Mouse (Mus musculus): ENCODE measurements around the gene Hjurp. TPM values are rescaled to one million over a fixed set of nuclear protein-coding genes. Genes with fewer than 3 reads are reported as not detected.
A peak's percentile ranks its signal among the peaks of the same experiment; 100 is the strongest.
"Not testable (repeated sequence)": the region's sequence is repeated elsewhere in the genome, so short reads cannot be mapped to it uniquely, and the experiment has no call there.

Gene Hjurp
- total RNA-seq, 1 experiment from 2014 or later, result 205 TPM

DNA sequence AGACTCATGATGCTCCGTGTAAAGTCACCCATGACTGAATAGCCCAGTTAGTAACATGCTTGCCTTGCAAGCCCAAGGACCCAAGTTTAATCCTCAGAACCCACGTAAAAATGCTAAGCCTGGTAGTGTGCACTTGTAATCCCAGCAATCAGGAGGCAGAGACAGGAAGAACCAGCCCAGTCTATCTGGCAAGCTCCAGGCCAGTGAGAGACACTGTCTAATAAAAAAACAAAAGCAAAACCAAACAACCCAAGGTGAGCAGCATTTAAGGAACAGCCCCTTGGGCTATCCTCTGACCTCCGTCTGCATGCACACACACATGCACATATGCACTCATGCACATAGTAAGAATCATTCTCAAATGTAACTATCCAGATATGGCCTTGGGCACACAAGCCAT, 47.9 kb downstream of the Hjurp start:
- ATAC-seq (replicated peaks; ENCODE audit: low read depth, poor library complexity, severe bottlenecking), result no peak

DNA sequence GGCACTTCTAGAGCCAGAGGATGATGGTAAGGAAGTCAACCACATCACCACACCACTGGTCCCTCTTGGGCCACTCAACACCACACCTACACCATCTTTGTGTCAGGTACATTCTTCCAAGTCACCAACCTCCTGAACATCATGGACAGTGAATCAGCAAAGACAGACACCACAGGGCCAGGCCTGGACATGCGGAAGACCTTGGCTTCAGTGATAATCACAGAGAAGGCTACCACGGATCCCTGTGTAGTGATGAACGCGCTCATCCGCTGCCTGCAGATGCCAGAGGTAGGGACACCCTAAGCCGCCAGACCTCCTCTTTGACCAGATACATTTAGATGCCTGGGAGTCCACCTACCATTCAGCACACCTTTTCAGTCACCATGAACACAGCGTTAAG, 49.3 kb downstream of the Hjurp start:
- ATAC-seq (replicated peaks; ENCODE audit: low read depth, poor library complexity, severe bottlenecking), result no peak

DNA sequence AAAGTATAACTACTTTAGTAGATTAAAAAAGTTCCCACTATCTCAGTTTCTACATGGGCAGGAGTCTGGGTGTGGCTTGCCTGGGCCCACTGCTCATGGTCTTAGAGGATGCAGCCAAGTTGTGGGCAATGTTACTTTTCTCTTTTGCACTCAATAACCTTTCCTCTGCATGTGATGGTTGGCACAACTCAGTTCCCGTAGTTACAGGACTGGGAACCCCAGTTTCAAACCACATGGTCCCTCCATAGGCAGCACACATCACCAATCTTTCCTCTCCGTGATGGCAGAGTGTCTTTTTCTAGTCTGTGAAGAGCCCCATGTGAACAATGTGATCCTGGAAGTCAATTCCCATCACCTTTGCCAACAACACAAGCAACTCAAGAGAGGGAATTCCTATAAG, 50.0 kb downstream of the Hjurp start:
- no peak; the same call in 1 of the 2 replicates for ATAC-seq (replicated peaks; ENCODE audit: low read depth, poor library complexity, severe bottlenecking)

DNA sequence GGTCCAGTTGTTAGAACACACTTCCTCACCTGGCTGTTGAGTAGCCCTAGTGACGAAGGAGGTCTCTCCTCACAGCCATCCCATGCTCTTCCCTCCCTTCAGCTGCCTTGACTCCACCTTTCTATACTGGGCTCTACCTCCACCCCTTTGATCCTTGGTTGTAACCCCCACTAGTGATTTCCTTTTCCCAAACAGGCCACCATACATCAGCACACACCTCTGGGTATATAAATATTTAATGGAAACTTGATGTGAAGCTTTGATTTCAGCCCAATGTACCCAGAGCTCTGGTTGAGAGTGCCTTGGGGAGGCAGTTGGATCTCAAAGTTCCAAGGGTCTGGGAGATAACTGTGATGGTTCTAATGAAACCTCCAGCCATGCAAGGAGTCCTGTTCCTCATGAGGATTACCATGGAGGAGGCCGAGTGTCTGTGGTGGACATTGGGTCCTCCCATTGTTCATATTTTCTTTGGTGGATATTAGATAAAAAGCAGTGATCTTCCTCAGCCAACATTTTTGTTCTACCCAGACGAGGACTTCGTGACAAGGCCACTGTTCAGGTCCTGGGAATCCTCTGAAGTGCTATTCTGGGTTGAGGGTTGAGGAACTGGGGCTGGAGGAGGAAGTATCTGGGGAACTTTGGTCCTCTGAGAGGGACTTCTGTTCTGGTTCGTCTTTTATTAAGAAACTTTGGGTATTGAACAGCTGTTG, 50.6 kb downstream of the Hjurp start, which contains the start of gene Mroh2a:
TSS of gene Mroh2a (plus strand) at position 317 of the 710 bp plus-strand sequence.
- ATAC-seq (replicated peaks; ENCODE audit: low read depth, poor library complexity, severe bottlenecking), result peak; percentile 57

DNA sequence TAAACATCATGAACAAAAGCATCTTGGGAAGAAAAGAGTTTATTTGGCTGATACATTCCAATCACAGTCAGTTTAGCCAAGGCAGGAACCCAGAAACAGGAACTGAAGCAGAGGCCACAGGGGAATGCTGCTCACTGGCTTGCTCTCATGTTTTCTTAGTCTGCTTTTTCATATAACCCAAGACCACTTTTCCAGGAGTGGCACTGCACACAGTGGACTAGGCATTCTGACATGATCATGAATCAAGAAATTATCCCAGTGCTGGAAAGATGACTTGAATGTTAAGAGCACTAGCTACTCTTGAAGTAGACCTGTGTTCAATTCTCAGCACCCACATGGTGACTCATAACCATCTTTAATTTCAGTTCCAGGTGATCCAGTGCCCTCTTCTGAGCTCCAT, 51.7 kb downstream of the Hjurp start:
- no peak for ATAC-seq (replicated peaks; ENCODE audit: low read depth, poor library complexity, severe bottlenecking)

DNA sequence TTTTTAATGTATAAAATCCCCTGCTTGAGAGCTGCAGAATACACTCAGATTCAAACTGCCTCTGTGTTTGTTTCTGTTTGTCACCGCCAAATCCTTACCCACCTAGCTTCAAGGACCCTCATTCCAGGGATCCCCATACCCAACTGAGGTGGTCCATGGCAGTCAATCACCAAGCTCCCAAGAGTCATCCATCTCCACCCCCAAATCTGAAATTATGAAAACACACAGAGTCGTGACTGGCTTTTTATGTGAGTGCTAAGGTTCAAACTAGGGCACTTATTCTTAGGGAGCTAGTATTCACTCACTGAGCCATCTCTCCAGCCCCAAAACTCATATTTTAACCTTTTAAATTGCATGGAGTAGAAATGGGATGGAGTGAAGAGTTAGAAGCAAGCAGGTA, 52.1 kb downstream of the Hjurp start:
- ATAC-seq (replicated peaks; ENCODE audit: low read depth, poor library complexity, severe bottlenecking), result not testable (repeated sequence)

DNA sequence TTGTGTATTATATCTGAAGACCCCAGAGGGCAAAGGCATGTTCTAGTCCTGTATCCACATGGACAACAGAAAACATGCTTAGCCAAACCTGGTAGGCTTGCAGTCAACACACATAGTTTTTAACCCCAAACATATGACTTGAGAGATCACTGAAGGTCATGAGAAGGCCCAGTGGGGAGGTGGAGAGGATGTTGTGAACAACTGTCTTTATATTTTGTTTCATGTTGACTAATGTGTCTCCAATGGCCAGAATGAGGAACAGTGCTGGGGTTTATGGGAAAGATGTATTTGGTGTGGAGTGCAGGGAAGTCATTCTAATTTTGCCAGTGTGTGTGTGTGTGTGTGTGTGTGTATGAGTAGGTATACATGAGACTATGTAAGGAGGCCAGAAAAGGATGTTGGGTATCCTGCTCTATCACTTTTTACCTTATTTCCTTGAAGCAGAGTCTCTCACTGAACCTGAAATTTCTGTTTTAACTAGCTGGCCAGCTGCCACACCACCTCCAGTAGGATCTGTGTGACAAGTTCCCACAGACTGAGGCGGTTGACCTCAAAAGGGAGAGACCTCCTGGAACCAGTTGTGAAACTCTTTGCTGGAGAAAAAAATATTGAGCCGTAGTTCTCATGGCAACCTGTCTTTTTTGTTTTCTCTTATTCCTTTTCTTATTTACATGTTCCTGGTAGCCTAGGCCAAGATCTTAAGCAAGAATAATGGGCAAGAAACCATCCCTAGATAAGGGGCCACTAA, 53.2 kb downstream of the Hjurp start:
- no peak for ATAC-seq (replicated peaks; ENCODE audit: low read depth, poor library complexity, severe bottlenecking)

DNA sequence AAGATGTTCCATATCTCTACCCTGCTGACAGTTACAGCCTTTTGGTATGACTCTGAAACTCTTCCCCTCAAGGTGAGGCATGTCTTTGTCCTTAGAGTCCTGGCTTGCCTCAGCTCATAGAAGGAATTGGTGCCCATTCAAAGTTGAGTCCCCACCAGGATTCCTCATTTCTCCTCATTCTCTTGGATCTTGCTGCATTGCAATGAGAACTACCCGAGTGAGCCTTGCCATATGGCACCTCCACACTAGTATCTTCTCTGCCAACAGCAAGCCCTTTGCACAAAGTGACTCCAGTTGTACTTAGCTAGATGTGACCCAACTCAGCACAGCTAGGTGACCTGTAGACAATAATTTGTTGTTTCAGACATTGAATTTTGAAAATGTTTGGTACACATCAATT, 53.8 kb downstream of the Hjurp start:
- ATAC-seq (replicated peaks; ENCODE audit: low read depth, poor library complexity, severe bottlenecking), result no peak

DNA sequence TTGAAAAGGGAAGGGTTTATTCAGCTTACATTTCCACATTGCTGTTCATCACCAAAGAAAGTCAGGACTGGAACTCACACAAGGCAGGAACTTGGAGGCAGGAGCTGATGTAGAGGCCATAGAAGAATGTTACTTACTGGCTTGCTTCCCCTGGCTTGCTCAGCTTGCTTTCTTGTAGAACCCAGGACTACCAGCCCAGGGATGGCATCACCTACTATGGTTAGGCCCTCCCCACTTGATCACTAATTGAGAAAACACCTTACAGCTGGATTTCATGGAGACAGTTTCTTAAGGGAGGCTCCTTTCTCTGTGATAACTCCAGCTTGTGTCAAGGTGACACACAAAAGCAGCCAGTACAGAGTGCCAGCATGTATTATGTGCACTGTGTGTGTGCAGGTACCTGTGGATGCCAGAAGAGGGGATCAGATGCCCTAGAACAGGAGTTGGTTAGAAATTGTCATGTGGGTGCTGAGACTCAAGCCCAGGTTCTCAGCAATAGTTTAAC, 54.4 kb downstream of the Hjurp start:
- ATAC-seq (replicated peaks; ENCODE audit: low read depth, poor library complexity, severe bottlenecking), result not testable (repeated sequence)

DNA sequence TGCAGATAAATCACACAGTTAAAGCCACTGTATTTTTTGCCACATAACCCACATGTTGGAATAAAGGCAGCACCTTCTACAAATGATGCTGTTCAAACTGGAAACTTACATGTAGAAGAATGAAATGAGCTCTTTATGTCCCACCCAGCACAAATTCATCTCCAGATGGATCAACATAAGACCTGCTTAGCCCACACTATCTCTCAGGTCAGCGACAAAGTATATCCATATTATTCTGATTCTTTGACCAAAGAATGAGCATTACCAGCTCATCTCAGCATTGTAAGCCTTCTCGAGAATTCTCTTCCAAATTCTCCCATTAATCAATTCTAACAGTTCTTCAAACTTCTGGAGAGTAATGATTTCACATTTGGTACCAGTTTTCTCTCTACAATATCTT, 55.2 kb downstream of the Hjurp start:
- no peak for ATAC-seq (replicated peaks; ENCODE audit: low read depth, poor library complexity, severe bottlenecking)

DNA sequence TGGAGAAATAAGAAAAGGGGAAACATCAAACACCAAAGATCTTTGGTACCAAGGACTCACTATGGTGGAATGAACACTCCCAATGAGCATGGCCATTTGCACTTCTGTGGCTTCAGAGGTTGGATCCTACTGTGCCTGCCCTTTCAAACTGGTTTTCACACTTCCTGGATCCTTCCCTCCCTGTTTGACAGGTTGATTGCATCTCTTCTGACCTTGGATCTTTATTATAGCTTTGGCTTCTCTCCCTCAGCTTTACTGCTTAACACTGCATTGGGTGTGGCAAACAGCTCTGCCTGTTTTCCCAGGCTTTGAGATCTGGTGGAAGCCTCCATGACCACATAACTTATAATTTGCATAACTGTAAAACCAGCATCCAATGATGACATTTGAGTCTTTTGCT, 57.1 kb downstream of the Hjurp start:
- ATAC-seq (replicated peaks; ENCODE audit: low read depth, poor library complexity, severe bottlenecking), result no peak

DNA sequence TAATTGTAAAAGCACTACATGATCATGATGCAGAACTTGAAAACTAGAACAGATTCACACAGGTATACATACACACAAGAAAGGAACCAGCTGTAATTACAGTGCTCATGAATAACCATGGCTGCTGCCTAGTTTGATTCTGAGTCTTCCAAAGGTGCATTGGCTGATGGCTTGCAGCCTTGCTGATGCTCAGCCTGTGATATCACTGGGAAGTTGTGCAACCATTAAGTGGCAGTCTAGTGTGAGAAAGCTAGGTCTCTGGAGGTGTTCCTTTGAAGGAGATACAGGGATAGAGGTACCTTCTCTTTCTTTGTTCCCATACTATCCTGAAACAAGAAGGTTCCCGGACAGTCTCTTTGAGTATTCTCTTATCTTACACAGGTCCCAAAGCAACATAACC, 58.4 kb downstream of the Hjurp start:
- no peak for ATAC-seq (replicated peaks; ENCODE audit: low read depth, poor library complexity, severe bottlenecking)

DNA sequence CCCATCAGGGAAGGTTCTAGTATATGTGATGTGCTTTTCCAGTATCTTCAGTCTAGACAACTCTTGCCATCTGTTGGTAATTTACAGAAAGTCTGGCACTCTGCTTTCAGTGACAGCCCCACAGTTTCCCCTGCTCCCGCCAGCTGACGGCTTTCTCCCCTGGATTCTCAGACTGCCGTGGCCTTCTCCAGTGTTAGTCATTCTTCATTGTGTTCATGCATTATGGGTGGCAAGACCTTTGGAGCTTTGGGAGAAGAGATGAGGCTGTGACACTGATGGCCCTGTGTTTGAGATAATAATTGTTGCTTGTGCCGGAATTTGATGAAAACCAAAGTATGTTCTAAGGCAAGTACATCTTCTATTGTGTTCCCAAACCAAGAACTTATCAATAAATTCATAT, 58.8 kb downstream of the Hjurp start:
- no peak for ATAC-seq (replicated peaks; ENCODE audit: low read depth, poor library complexity, severe bottlenecking)

DNA sequence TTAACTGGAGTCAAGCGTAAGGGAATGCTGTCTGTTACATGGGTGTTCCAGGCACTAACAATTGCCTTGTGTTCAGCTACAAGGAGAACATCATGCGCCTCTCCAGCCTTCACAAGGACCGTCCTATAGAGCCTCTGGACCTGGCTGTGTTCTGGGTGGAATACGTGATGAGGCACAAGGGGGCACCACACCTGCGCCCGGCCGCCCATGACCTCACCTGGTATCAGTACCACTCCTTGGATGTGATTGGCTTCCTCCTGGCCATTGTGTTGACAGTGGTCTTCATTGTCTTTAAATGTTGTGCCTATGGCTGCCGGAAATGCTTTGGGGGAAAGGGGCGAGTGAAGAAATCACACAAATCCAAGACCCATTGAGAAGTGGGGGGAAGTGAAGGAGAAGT, 59.4 kb downstream of the Hjurp start:
- no peak for ATAC-seq (replicated peaks; ENCODE audit: low read depth, poor library complexity, severe bottlenecking)

DNA sequence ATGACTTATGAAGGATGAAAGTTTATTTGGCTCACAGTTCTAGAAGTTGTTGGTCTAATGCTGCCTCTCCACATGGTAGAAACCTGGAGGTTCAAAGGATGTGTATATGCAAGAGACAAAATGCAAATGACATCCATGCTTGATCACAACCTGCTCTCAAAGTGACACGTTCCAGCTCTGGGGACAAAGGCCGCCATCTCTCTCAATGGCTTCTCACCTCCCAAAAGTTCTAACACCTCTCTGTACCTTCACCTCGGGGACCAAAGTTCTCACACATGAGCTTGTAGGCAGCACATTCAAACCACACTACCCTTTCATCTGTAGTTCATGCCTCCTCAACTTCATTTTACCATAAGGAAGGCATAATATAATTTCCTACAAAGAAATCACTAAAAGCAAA, 59.9 kb downstream of the Hjurp start:
- ATAC-seq (replicated peaks; ENCODE audit: low read depth, poor library complexity, severe bottlenecking), result no peak

DNA sequence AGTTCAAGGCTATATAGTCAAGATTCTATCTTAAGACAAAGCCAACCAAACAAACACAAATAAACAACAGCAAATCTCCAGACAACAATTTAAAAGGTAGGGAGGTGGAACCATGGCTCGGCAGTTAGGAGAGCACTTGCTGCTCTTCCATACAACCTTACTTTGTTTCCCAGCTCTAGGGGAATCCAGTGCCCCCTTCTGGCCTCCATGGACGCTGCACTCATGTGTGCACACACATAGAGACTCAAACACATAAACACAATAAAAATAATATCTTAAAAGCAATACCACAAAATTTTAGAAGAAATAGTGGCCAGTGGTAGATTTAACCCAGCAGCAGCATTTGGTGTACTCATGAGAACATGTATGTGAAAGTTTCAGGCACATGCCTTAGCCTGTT, 60.3 kb downstream of the Hjurp start:
- ATAC-seq (replicated peaks; ENCODE audit: low read depth, poor library complexity, severe bottlenecking), result no peak

DNA sequence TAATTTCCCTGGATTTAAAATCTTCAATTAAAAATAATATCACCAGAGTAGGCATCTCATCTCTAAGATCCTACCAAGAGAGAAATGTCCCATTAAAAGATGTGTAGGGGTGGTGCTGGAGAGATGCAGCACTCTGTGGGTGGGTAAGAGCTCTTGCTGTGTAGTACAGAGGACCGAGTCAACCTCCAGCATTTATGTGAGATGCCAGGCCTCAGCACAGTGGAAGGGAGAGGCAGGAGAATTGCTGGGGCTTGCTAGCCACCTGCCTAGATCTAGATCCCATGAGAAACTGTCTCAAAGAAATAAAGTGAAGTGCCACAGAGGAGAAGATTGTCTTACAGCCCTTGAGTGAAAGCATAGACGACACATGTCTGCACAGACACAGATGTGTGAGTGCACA, 60.9 kb downstream of the Hjurp start:
- no peak for ATAC-seq (replicated peaks; ENCODE audit: low read depth, poor library complexity, severe bottlenecking)

DNA sequence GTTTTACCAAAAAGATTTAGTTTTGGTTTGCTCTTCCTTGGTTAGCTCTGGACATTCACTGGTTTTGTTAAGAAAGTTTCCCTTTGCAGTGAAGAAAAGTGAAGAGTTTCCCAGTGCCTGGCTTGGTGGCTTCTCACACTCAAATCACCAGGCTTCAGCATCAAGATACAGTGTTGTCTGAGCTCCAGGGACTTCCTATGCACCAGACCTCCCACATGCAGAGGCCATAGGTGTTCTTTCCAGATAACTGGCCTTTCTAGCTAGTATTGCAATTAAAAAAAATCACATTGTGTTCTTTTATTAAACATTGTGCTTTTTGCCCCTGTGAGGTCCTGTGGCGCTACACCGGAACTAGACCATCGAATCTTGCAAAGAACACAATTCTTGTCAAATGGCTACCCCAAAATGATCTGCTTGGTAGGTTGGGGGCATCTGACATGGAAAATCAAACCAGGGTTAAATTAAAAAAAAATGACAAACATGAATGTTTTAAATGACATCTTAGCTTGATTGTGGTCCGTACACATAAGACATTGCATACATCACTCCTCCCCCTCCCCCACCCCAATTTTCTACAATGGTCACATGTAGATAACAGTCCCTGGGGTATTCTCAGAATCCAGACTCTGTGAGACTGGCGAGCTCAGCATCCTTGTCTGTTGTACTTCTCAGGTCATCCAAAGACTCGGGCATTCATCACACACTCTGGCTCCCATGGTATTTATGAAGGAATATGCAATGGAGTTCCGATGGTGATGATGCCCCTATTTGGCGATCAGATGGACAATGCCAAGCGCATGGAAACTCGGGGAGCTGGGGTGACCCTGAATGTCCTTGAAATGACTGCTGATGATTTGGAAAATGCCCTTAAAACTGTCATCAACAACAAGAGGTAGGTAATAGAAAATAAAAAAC, 61.7 kb downstream of the Hjurp start:
- ATAC-seq (replicated peaks; ENCODE audit: low read depth, poor library complexity, severe bottlenecking), result no peak

DNA sequence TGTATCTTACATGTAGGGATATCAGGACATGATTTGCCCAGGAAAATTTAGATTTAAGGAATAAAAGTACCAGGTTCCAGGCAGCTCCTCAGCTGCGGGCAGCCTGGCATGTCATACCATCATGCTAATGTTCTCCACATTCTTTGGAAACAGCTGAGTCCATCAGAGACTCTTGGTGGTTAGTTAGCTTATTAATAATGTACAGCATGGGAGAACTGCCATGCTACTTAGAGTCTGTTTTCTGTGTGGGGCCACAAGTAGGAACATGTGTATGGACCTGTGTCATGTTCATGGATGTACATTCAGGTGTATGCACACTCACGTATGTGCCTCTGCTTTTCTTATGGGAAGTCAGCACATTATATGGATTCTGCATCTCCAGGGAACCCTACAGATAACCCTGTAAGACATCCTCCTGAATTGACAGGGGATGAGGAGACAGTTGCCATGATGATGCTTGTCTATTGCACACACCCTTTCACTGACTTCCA, 62.9 kb downstream of the Hjurp start:
- ATAC-seq (replicated peaks; ENCODE audit: low read depth, poor library complexity, severe bottlenecking), result no peak

DNA sequence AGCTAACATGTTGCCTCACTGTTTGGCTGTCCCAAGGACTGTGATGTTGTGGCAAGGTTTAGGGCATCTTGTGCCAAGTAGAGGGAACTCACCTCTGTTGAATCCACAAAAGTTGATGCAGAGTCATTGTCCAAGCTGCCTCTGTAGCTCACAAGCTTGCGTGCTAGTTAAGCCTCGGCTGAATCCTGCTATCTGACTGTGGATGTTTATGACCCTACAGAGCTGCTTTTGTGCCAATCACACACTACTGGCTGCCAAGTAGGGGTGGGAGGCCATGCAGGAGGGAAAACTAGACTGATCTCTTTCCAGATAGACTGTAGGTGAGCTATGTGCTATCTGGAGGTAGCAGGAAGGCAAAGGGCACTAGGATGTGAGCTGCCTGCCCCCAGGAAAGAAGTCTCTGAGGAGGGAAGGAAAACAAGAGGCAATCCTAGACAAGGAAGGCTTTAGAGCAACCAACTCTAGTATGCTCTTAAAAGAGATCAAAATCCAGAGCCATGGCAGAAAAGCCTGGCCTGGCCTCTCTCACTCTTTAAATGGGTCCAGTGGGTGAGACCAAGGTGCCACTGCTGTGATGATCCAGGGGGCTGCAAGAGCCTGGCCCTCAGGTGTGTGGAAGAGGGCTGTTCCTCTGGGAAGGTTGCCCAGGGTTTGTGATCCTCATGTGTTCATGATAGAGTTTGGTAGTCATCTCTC, 63.5 kb downstream of the Hjurp start:
- ATAC-seq (replicated peaks; ENCODE audit: low read depth, poor library complexity, severe bottlenecking), result no peak

Data from common myeloid progenitor, adult 5-6 weeks (primary cell).